Mouse (Mus musculus) small intestine, adult 2 months (tissue): ENCODE measurements around the gene Obox6.

Experiments used
- CTCF ChIP-seq: fragments of 200-500 bp; IDR thresholded peaks from 2 replicates; pipeline ENCODE4 v1.5.1; 2012; ENCODE audit warnings: low read depth, mild to moderate bottlenecking, control low read depth, inconsistent platforms, low read length, moderate library complexity, mixed read lengths; ENCODE audit not compliant: insufficient replicate concordance, insufficient read length; ENCODE audit errors: extremely low read depth
- POLR2A ChIP-seq: fragments of 200-500 bp; IDR thresholded peaks from 2 replicates; pipeline ENCODE4 v1.6.1; 2012; ENCODE audit warnings: low read depth, mild to moderate bottlenecking, control low read depth, inconsistent platforms, low read length, moderate library complexity

DNA sequence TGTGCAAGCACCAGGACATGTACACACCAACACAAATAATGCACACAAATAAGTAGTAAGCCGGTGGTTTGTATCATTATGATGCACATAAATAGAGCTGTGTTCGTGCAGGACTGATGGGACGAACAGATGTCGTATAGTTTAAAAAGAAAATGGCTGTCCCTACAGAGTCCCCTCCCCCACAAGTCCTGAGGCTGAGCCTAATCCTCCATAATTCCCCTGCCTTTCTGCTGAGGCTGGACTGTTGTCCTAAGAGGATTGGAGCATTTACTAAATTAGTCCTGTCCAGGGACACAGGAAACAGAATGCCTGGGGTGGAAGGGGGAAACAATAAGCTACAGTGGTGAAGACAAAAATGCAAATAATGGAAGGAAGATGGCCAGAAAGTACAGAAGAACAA, 24.6 kb upstream of the Obox6 start:
- TF ChIP-seq CTCF (no peak), POLR2A (no peak)
